18 mouse cellular contexts compared by ENCODE assay signal in genomic region chr14:20168478-20168877, GRCm38 (mm10). TPM values are rescaled to one million over a fixed set of nuclear protein-coding genes. Genes with fewer than 3 reads are reported as not detected.
DNase-seq lines count a peak whose midpoint lies in the region; ATAC-seq and TF ChIP-seq lines count a peak whose summit lies in the region.
"Had no signal": no experiment of that assay in that cellular context is flagged by ENCODE, and none has a peak within 500 bp of the region (broad histone marks: within the 10 kb centered on the region; RNA-seq: fewer than 3 reads in every experiment).

No protein-coding gene starts in this region.

- TF ChIP-seq POLR2A in spleen, adult 2 months (IDR thresholded peaks at IDR 0.05; ENCODE audit: low read depth, low read length), result no peak
- no peak for TF ChIP-seq POLR2A in small intestine, adult 2 months (IDR thresholded peaks at IDR 0.05; ENCODE audit: low read depth, low read length)

- H3K4me1 ChIP-seq in spleen, adult 2 months (ENCODE audit: control insufficient read depth, insufficient read depth, insufficient read length), result peaks cover 33% of the 10 kb centered on the region; the same call in 1 of the 2 replicates
- peaks cover 60% of the 10 kb centered on the region for H3K4me1 ChIP-seq in small intestine, adult 2 months (ENCODE audit: control insufficient read depth, insufficient read depth, insufficient read length, low read length)

- no peaks in the 10 kb centered on the region for H3K36me3 ChIP-seq in spleen, adult 2 months (ENCODE audit: control insufficient read depth, insufficient read depth, low read length)
- peaks cover 26% of the 10 kb centered on the region for H3K36me3 ChIP-seq in small intestine, adult 2 months (ENCODE audit: control insufficient read depth, insufficient read depth, low read length)
- H3K36me3 ChIP-seq: embryonic facial prominence, embryonic 12.5 days; forebrain, embryonic 15.5 days; heart, embryonic 12.5 days; hindbrain, embryonic 10.5 days; hindbrain, embryonic 15.5 days had no signal

- no peak for DNase-seq in spleen, adult 2 months (ENCODE audit: low read depth in 1 of 2, low spot score in 2 of 2)
- DNase-seq in spleen, adult 12 weeks (ENCODE audit: low spot score), result no peak
- no peak for DNase-seq in ovary, postnatal 36 days (ENCODE audit: low spot score)
- DNase-seq in retina, embryonic 14.5 days (ENCODE audit: low spot score), result no peak
- DNase-seq: adrenal gland, postnatal 14 days; cerebellum, adult 11-12 months; cerebellum, adult 9-10 months; cerebellum, postnatal 25 days; gastrocnemius, postnatal 14 days; heart, adult 2 months had no signal

- no peaks in the 10 kb centered on the region for H3K27me3 ChIP-seq in spleen, adult 2 months (ENCODE audit: control insufficient read depth, insufficient read depth, low read length)
- H3K27me3 ChIP-seq in small intestine, adult 2 months (ENCODE audit: control insufficient read depth, insufficient read depth, low read length), result no peaks in the 10 kb centered on the region
- H3K27me3 ChIP-seq: embryonic facial prominence, embryonic 12.5 days; forebrain, embryonic 15.5 days; heart, embryonic 12.5 days; hindbrain, embryonic 15.5 days had no signal

- H3K27ac ChIP-seq in spleen, adult 2 months (ENCODE audit: insufficient read depth, low read length), result peak overlapping the region; percentile 52
- H3K27ac ChIP-seq in small intestine, adult 2 months (ENCODE audit: insufficient read depth, low read depth, low read length), result 0 out of 2 replicates have a peak overlapping the region, but pooled peaks have one; percentile 14
- H3K27ac ChIP-seq: embryonic facial prominence, embryonic 12.5 days; forebrain, embryonic 15.5 days; heart, adult 2 months; hindbrain, embryonic 10.5 days; hindbrain, embryonic 15.5 days had no signal

- 0 out of 2 replicates have a peak, but pooled peaks have one; percentile 30 for ATAC-seq in megakaryocyte, adult 5-6 weeks (ENCODE audit: poor library complexity, severe bottlenecking)
- ATAC-seq in CD4-positive, CD25-positive, alpha-beta regulatory T cell, adult 4 months, result no peak
- ATAC-seq: forebrain, embryonic 15.5 days had no signal

- WGBS in spleen, adult 2 months, result 64% methylated on average over 1 of the region's 1 CpGs
- WGBS in small intestine, adult 2 months, result 56% methylated on average over 1 of the region's 1 CpGs

- no peak for TF ChIP-seq CTCF in spleen, adult 2 months (IDR thresholded peaks at IDR 0.05; ENCODE audit: extremely low read depth, insufficient read depth, insufficient read length, insufficient replicate concordance)
- TF ChIP-seq CTCF in small intestine, adult 2 months (IDR thresholded peaks at IDR 0.05; ENCODE audit: extremely low read depth, insufficient read length, insufficient replicate concordance, low read depth, low read length), result no peak

- H3K4me3 ChIP-seq in spleen, adult 2 months (ENCODE audit: extremely low read depth, insufficient read depth, insufficient read length), result no peak overlapping the region
- no peak overlapping the region for H3K4me3 ChIP-seq in small intestine, adult 2 months (ENCODE audit: low read depth, low read length)
- H3K4me3 ChIP-seq: embryonic facial prominence, embryonic 12.5 days; forebrain, embryonic 15.5 days; heart, adult 2 months; heart, embryonic 12.5 days; hindbrain, embryonic 10.5 days; hindbrain, embryonic 15.5 days had no signal

RNA-seq across cellular contexts. Expression of gene Kcnk5, which starts 13.1 kb away (rescaled TPM):
- 7.4 and 7.8 TPM in 2 replicates for polyA plus RNA-seq in spleen, adult 2 months (2012; rRNA removed)
- total RNA-seq in megakaryocyte, adult 5-6 weeks (2015), result 0.13 and 0.30 TPM in 2 replicates
- total RNA-seq in megakaryocyte, adult 5-6 weeks (2017), result 0.22 and 2.0 TPM in 2 replicates
- polyA plus RNA-seq in small intestine, adult 2 months (2012; rRNA removed), result 13.9 and 48.0 TPM in 2 replicates
- 1 to 10 TPM; 1.3 to 4.4 TPM for polyA plus RNA-seq in CD4-positive, CD25-positive, alpha-beta regulatory T cell, adult 4 months (2017; shearing (Covaris generic))

RNA-seq across cellular contexts. Expression of gene Saysd1, which starts 30.1 kb away (rescaled TPM):
- polyA plus RNA-seq in spleen, adult 2 months (2012; rRNA removed), result 6.1 and 6.8 TPM in 2 replicates
- total RNA-seq in megakaryocyte, adult 5-6 weeks (2015), result 3.9 and 4.1 TPM in 2 replicates
- 1.5 and 1.7 TPM in 2 replicates for total RNA-seq in megakaryocyte, adult 5-6 weeks (2017)
- 5.7 and 8.3 TPM in 2 replicates for polyA plus RNA-seq in small intestine, adult 2 months (2012; rRNA removed)
- 10 to 100 TPM; 23.8 to 34.8 TPM for polyA plus RNA-seq in CD4-positive, CD25-positive, alpha-beta regulatory T cell, adult 4 months (2017; shearing (Covaris generic))
